Mouse (Mus musculus) embryonic fibroblast, embryonic 13.5 days (primary cell): ENCODE data around the gene Clcnkb. TPM values are rescaled to one million over a fixed set of nuclear protein-coding genes. Genes with fewer than 3 reads are reported as not detected.

Source experiments
- H3K27ac ChIP-seq: 2 replicates; pipeline ENCODE4 v1.5.1; 2012; ENCODE audit warnings: low read length, control low read depth, inconsistent platforms; ENCODE audit not compliant: insufficient read depth
- H3K4me1 ChIP-seq: 2 replicates; pipeline ENCODE4 v1.6.1; 2011; ENCODE audit warnings: low read length; ENCODE audit not compliant: control insufficient read depth, insufficient read depth
- H3K4me3 ChIP-seq: 2 replicates; pipeline ENCODE4 v1.5.1; 2011; ENCODE audit warnings: mild to moderate bottlenecking, control low read depth, low read length; ENCODE audit not compliant: insufficient read depth
- CTCF ChIP-seq: IDR thresholded peaks from 2 replicates; pipeline ENCODE4 v1.5.1; 2011; ENCODE audit warnings: mild to moderate bottlenecking, control low read depth, low read length, moderate library complexity, borderline replicate concordance; ENCODE audit not compliant: insufficient read depth
- POLR2A ChIP-seq: IDR thresholded peaks from 2 replicates; pipeline ENCODE4 v1.6.1; 2011; ENCODE audit warnings: low read depth, mild to moderate bottlenecking, control low read depth, low read length, moderate library complexity
- polyA plus RNA-seq: library from polyadenylated mRNA; stranded (reverse); fragments of >200 nt; gene quantifications from 2 replicates; pipeline ENCODE4 v1.2.4, GENCODE M21; 2011; ENCODE audit warnings: low read depth; ENCODE audit not compliant: missing spikeins, insufficient read length

Gene Clcnkb
- polyA plus RNA-seq, 1 experiment = not detected

DNA sequence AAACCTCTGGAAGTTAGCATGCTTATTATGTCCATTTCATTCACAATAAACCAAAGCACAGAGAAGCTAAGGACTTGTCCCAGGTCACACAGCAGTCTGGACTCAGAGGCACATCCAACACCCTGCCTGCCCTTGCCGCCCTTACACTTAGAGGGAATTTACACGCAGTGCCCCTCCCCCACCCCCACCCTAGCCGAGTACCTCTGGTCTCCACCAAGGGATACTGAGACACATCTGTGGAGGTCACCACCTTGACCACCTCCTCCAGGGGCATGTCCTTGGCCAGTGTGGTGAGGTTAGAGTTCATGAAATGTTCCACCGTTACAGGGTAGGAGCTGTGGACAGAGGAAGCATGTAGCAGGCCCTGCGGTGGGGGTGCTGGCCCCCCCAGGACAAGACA, 27.9 kb downstream of the Clcnkb start:
- no peak overlapping the region for H3K27ac ChIP-seq
- H3K4me1 ChIP-seq = no peaks in the 10 kb centered on the region
- H3K4me3 ChIP-seq = no peak overlapping the region
- no peak for TF ChIP-seq POLR2A
- TF ChIP-seq CTCF = no peak

DNA sequence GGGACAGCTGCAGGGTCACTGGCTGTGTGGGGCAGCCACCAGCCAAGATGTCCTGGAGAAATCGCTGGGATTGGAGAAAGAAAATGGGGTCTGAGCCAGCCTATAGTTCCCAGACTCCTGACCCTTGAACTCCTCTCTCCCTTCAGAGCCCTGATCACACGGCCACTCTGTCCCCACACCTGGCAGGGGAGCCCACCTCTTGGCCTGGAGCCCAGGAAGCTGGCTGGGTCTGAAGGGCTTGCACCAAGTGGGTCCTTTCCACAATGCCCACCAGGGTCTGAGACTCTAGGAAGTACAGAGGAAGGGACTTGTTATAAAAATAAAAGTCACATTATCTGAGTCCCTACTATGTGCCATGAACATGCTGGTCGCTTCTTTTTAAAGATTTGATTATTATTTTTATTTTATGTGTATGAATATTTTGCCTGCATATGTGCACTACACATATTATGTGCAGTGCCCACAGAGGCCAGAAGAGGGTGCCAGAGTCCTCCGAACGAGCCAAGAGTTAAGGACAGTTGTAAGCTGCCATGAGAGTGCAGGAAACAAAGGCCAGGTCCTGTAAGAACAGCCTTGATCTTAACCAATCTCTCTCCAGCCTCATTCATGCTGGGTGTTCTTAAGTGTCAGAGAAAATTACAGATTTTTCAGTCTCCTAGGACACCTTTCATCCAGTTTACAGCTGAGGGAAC, 28.6 kb downstream of the Clcnkb start:
- H3K4me1 ChIP-seq = no peaks in the 10 kb centered on the region
- peak; percentile 73 for TF ChIP-seq CTCF
- TF ChIP-seq POLR2A = no peak
- H3K4me3 ChIP-seq = no peak overlapping the region
- no peak overlapping the region for H3K27ac ChIP-seq

DNA sequence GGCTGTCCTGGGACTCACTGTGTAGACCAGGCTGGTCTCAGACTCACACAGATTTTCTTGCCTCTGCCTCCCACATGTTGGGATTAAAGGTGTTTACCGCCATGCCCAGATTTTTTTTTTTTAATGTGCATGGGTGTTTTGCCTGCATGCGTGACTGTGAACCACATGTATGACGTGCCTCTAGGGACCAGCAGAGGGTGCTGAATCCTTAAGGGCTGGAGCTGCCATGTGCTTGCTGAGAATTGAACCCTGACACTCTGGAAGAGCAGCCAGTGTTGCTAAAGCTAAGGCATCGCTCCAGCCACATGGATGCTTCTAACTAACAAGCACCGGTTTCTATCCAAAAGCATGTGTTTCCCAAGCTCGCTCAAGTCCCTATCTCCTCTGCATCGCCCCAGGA, 29.7 kb downstream of the Clcnkb start:
- peak; percentile 24; the same call in 1 of the 2 replicates for TF ChIP-seq CTCF
- TF ChIP-seq POLR2A = no peak
- Histone ChIP-seq H3K4me3 (no peak overlapping the region), H3K27ac (no peak overlapping the region), H3K4me1 (no peaks in the 10 kb centered on the region)

DNA sequence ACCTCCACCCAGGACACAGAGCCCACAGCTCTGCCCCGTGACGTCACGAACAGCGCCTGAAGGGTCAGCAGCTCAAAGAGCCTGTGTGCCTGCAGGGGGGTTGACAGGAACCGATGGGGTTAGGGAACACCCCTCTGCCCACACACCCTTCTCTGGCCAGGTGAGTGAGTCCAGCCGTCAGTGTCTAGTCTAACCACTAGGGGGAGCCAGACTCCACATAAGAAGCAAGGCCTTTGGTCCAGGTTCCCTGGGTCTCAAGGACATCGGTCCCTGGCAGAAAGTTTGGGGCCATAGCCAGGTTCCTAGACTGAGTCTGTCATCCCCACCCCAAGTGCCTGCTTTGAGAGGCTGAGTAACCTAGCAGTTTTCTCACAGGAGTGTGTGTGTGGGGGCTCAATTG, 30.5 kb downstream of the Clcnkb start:
- H3K4me1 ChIP-seq = no peaks in the 10 kb centered on the region
- TF ChIP-seq POLR2A (no peak), CTCF (peak; percentile 80; the same call in 1 of the 2 replicates)
- H3K4me3 ChIP-seq = no peak overlapping the region
- H3K27ac ChIP-seq = no peak overlapping the region

DNA sequence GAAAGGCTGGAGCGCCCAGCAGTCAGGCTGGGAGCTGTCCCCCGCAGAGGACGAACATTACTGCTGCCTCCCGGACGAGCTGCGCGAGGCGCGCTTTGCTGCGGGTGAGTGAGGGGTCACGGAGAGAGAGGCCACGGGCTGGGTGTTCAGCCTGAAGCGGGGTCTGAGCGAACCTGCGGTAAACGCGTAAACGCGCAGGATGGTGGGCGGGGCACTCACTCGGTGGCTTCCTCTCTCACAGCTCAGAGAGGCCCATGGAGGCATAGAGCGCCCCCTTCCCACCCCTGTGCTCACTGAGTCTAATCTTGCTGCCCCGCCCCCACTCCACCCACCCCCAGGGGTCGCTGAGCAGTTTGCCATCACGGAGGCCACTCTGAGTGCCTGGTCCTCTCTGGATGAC, 33.4 kb downstream of the Clcnkb start:
- TF ChIP-seq CTCF (no peak), POLR2A (no peak)
- Histone ChIP-seq H3K4me3 (no peak overlapping the region), H3K4me1 (no peaks in the 10 kb centered on the region), H3K27ac (no peak overlapping the region)

DNA sequence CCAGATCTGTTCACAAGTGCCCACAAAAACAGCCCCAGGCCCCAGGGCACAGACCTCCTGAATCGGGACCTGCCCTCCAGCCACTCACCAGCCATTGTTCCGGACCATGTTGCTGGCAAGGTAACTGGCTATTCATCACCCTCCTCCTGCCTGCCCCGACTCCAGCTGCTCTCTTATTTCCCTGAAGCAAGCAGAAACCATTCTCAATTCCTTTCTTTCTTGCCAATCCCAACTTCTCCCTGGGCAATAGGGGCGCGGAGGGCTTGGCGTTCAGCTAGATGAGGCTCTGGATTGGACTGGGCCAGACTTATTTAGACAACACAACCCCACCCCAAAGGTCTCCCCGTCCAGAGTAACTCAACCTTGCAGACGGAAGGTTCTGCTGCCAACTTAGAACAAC, 36.1 kb downstream of the Clcnkb start:
- Histone ChIP-seq H3K4me3 (no peak overlapping the region), H3K4me1 (no peaks in the 10 kb centered on the region), H3K27ac (no peak overlapping the region)
- TF ChIP-seq CTCF (no peak), POLR2A (no peak)

DNA sequence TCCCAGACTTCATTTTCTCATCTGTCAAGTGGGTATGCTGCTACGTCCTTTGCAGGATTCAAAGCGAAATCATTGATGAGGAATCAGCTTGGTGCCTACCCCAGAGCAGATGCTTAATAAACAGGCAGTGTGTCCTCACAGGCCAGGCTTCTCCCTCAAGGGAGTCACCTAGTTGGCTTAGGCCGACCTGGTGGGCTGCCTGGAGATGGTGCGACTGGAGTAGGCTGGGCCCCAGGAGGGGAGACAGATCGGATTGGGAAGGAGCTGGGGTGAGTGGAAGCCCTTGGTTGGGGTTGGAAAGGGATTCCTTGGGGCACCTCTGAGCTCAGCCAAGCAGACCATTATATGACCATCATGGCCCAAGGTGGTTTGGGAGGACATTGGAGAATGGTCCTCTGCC, 43.4 kb downstream of the Clcnkb start:
- H3K4me3 ChIP-seq = no peak overlapping the region
- H3K4me1 ChIP-seq = no peaks in the 10 kb centered on the region
- no peak overlapping the region for H3K27ac ChIP-seq
- TF ChIP-seq POLR2A = no peak
- TF ChIP-seq CTCF = no peak

DNA sequence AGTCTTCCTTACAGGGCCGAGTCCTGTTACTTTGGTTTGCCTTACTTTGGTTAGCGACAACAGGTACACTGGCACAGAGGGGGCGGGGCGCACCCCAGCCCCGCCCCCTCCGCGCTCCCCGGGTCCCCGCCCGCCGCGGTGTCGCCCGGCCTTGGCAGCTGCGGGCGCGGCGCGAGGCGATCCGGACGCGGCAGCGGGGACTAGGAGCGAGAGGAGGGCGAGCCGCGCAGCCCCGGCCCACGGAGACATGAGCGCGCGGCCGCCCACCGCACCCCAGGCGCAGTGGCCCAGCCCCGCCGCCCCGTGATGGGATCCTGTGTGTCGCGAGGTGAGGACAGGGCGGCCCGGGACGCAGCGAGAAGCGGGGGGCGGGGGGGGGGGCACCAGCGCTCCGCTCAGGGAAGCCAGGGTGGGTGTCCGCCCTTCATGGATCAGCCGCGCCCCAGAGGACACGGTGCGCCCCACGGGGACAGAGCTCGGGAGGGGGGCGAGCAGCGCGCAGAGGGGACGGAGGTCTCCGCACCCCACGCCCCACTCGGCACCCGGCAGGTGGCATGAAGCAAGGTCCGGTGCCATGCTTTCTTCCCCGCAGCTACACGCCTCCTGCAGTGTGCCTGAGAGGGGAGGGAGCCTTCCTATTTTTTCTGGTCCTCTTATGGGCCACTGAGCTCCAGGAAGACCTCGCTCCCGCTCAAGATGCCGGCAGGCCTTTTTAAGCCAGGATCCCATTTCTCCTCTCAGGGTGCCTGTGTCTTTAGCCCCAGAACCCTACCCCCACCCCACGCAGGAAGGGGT, 47.6 kb downstream of the Clcnkb start, which contains the start of gene Fam131c:
Gene Fam131c, plus strand, starts transcription at position 224 of the 795 bp plus-strand sequence.
- Histone ChIP-seq H3K4me3 (0 out of 2 replicates have a peak within 1 kb of the TSS, but pooled peaks have one; percentile 16), H3K4me1 (no peaks in the 10 kb centered on the region), H3K27ac (no peak within 1 kb of the TSS)
- no peak for TF ChIP-seq CTCF
- no peak for TF ChIP-seq POLR2A

DNA sequence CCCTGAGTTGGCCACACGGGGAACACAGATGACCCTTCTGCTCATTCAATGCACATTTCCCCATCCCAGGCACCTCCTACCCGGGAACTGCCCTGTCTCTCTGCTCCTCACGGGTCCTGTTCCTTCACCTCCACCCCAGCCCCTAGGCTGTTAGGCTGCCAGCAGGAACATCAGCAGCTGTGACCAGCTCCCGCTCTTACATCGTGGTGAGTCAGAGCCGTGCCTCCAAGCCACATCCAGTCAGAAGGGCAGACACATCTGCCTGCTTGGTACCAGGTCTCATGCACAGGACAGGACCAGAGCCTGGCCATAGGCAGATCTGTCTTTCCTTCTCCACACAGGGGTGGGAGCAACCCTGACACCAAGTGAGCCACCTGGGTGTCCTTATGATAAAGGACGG, 49.9 kb downstream of the Clcnkb start:
- Histone ChIP-seq H3K4me1 (no peaks in the 10 kb centered on the region), H3K4me3 (no peak overlapping the region), H3K27ac (no peak overlapping the region)
- TF ChIP-seq POLR2A (no peak), CTCF (no peak)

DNA sequence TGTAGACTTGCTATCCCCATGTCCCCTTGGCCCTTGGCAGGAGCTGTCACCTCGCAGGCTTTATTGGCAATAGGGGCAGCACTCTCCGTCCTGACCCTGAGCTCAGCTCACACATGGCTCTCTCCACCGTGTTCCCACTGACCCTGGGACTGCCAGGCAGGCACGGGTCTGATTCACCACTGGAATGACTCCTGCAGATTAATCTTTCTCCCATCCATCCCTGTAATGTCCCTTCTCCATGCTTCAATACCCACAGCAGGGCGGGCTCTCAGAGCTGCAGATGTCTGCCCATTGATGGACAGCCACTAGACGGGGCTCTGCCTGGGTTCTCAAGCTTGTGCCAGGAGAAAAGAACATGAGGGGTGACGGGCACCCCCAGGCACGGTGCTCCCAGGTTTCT, 50.7 kb downstream of the Clcnkb start:
- H3K4me3 ChIP-seq = no peak overlapping the region
- no peaks in the 10 kb centered on the region for H3K4me1 ChIP-seq
- TF ChIP-seq CTCF = no peak
- no peak for TF ChIP-seq POLR2A
- no peak overlapping the region for H3K27ac ChIP-seq
